Mouse (Mus musculus): Measurements from ENCODE around the gene Fut1.

The Fut1 gene

GRCm38 (mm10) chr7:45617042-45617695 lies at the start of gene Fut1:
Gene Fut1 (plus strand): TSS chr7:45617289.
- DNase-seq, result no peak

GRCm38 (mm10) chr7:45567780-45568516 lies 49.1 kb upstream of the Fut1 start:
- DNase-seq, result peak; percentile 77 to 81

DNA sequence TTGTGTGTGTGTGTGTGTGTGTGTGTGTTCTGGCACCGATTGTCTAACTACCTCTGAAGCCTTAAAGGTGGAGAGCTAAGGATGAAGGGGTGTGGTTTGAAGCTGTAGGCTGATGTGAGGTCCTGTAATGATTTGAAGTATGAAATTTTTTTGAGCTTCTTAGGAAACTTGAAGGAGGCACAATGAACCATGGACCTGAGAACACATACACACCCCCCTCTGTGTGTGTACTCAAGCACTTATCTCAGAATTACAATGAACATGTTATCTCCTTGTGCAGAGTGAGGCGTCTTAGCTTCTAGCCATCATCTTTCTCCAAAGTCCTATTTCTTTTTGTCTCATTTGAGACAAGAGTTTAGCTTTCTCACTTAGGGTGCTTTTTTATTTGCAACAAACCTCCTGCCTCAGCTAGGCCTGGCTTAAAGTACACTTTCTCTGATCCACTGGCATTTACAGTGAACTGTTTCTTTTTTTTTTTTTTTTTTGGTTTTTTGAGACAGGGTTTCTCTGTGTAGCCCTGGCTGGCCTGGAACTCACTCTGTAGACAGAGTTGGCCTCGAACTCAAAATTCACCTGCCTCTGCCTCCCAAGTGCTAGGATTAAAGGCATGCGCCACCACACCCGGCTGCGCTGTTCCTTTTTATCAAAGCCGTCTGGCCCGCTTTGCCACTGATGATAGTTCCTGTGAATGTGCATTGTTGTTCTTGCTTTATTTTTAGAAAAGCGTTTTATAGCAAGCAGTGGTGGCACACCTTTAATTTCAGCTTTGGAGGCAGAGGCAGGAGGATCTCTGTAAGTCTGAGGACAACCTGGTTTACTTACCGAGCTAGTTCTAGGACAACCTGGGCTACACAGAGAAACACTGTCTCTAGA lies 48.3 kb upstream of the Fut1 start:
- no peak for DNase-seq

DNA sequence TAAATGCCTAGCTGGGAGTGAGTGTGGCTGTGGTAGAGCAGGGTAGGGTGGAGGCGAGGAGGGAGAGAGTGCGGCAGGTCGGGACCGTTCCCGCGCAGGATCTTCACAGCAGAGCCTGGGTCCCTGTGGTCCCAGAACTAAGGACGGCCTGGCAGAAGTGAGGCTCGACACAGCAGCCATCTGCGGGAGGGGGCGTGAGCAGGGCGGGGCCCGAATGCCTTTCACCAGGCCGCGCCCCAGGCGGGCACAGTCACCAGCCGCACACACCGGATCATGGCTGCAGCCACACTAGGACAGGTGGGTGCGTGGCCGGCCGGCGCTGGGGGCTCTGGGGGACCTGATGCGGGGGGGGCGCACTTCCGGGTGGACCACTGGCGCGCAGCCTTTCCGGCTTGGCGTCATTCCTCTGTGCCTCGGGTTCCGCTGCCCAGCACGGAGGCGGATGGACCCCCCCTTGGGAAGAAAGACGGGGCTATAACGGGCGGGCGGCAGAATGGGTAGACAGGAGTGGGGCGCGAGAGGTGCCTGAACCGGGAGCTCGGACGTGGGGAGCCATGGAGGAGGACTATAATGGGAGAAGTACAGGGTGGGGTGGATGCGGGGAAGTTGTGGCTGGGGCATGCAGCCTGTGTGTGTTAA lies 46.9 kb upstream of the Fut1 start, which contains the start of gene Bcat2:
Gene Bcat2 (plus strand): TSS at position 51 of the 639 bp plus-strand sequence.
- DNase-seq, result peak; percentile 63 to 74

GRCm38 (mm10) chr7:45571966-45572365 lies 45.1 kb upstream of the Fut1 start:
- DNase-seq, result no peak

DNA sequence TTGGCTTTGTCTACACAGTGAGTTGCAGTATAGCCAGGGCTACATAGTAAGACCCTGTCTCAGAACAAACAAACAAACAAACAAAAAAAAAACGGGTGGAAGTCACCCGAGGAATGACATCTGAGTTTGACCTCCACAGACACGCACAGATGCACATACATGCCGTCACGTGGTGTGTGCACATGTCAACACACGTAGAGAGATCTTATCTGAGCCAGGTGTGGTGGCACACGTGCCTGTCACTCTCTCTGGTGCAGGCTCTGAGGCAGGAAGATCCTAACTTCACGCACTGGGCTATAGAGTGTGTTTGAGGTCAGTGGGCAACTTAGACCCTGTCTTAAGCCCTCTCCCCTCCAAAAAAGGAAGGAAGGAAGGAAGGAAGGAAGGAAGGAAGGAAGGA lies 43.1 kb upstream of the Fut1 start:
- DNase-seq, result no peak

DNA sequence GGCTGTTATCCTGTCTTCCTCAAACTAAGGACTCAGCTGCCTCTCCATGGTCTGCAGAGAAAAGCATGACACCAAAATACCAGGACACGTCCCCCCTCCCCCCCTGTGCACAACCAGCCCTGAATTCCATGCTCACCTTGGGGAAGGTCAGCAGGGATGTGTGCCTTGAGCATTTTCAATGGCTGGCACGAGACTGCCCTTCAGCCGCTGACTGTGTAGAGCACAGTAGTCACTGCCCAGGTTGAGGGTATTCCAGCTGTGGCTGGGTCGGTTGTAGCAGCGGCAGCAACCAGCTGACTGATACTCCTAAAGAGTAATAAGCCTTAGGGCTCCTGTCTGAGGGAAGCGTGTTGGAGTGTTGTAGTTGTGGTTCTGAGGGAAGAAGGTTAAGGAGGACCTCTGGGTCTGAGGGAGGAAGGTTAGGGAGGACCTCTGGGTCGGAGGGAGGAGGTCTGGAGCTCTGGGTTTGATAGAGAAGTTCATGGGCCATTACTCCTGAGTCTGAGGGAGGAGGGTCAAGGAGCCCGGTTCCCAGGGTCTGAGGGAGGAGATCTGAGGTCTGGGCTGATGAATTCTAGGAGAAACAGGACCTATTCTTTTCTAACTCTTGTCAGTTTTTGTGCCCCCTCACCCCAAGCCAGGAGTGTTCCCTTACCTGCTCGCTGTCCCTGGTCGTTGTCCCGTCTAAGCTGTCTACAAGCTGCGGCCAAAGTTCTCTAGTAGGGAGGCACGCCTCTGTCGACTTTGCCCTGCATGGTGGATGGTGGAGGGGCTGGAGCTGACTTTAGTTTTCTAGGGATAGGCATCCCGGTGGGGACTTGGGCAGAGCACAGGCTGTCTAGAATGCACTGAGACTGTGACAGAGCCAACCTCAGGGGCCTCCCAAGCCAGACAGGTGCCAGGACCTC lies 42.4 kb upstream of the Fut1 start:
- DNase-seq, result no peak

- DNase-seq, result no peak
These were observed 31.2 kb upstream of the Fut1 start for GRCm38 (mm10) chr7:45585923-45586322.

DNA sequence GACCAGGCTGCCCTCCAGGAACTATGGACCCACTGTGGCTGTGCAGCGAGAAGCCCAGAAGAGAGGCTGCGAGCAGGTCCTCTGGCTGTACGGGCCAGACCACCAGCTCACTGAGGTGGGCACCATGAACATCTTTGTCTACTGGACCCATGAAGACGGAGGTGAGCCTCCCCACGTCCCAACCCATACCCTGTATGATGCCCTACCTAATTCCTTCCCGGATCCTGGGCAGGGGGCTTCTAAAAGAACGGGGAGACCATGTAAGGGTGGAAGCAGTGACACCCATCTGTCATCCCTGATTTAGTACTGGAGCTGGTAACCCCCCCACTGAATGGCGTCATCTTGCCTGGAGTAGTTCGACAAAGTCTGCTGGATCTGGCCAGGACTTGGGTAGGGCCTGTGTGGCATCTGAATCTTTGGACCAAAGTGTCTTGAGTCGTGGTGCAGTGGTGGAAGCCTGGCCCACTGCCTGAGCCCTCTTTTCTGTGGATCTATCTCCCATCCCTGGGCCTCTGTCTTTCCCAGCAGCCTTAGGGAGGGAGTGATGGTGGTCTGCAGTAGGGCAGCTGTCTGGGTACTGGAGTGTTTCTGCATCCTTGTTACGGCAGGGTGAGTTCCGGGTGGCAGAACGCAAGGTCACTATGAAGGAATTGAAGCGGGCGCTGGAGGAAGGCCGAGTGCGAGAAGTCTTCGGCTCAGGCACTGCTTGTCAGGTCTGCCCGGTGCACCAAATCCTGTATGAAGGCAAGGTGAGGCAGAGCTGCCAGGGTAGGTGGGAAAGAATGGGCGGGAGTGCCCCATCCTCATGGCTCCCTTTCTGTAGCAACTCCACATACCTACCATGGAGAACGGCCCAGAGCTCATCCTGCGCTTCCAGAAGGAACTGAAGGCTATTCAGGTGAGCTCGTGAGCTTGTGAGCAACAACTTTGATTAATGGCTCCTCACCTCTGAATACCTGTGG lies 29.2 kb upstream of the Fut1 start:
- DNase-seq, result no peak

DNA sequence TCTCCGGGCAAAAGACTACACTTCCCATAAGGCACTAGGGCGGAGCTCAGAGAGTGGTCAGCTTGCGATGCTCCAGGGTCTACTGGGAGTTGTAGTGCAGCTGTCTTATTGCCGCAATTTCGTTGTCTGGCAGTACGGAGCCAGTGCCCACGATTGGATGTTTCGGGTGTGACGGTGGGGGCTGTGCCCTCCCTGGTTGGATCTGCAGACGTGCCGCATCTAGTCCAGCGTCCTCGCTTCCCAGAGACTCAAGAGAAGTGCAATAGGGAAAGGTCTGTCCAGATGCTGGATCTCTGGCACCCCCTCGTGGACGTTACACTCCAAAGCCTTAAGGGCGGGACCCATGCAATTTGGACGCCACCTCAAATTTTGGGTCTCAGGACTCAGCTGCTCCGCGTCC lies 27.9 kb upstream of the Fut1 start:
- peak; percentile 71 to 86 for DNase-seq

GRCm38 (mm10) chr7:45589898-45590297 lies 27.2 kb upstream of the Fut1 start:
- no peak for DNase-seq

DNA sequence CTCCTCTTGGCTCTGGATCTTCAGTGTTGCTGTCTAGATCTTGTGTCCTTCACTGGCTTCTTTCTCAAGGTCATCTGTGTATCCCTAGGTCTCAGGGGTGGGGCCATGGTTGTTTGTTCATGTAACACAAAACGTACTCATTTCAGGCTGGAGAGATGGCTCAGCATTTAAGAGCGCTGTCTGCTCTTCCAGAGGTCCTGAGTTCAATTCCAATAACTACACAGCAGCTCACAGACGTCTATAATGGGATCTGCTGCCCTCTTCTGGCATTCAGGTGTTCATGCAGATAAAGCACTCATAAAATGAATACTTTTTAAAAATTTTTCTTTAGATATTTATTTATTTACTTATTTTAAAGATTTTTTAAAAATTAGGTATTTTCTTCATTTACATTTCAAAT lies 26.2 kb upstream of the Fut1 start:
- DNase-seq, result no peak

DNA sequence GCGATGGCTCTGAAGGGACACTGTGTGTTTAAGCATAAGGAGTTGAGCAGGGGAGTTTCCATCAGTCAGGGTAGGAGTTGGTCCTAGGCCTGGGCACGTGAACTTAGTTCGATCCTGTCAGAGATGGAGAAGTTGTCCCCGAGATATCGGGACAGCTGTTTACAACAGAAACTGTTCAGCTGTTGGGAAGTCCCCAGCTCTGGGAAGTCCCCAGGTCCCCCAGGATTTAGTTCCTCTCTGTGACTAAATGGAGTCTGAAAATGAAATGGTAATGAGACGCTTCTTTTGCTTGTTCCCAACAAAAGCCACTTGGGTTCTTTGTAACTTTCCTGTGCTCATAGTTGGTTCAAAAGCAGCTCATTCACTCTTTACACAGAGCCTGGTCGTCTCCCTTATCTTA lies 25.2 kb upstream of the Fut1 start:
- DNase-seq, result peak in 1 of 2 experiments; percentile 29

DNA sequence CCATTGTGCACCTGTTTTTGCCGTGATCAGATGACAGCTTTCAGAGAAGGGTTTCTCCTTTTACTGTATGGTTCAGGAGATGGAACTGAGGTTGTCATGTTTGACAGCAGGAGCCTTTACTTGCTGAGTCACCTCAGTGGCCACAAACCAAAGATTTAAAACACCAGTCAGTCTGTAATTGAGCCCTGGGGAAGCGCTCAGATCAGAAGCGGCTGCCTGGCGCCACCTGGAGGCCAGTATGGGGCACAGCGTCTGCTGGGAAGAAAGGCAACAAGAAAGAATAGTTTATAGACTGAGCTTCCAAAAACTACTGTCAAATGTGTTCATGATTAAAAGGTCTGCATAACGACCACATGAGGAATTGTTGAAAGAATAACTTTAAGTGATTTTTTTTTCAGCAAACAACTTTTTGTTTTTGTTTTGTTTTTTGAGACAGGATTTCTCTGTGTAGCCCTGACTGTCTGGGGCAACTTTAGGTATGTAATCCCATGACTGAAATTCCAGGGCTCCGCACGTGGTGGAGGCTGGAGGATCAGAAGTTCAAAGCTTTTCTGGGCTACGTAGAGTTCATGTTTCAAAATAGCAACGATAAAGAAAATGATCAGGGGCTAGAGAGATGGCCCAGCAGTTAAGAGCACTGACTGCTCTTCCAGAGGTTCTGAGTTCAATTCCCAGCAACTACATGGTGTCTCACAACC lies 23.8 kb upstream of the Fut1 start:
- peak; percentile 50 to 78 for DNase-seq

- no peak for DNase-seq
These were observed 21.9 kb upstream of the Fut1 start for GRCm38 (mm10) chr7:45595176-45595575.

DNA sequence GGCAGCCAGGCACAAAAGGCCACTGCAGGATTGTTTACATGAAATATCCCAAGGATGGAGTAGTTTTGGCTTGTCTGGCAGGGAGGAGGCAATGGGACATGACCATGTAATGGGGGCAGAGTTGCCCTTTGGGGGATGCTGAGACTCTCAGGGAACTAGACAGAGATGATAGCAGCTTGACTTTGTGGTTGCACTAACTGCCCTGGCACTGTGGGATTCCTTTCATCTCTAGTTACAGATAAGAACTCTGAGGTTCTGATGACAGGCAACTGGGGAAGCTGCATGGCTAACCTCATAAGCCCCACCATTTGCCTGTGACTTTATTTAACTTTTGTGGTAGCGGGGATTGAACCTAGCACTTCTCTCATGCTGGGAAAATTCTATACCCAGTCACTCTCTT lies 21.0 kb upstream of the Fut1 start:
- DNase-seq, result no peak

DNA sequence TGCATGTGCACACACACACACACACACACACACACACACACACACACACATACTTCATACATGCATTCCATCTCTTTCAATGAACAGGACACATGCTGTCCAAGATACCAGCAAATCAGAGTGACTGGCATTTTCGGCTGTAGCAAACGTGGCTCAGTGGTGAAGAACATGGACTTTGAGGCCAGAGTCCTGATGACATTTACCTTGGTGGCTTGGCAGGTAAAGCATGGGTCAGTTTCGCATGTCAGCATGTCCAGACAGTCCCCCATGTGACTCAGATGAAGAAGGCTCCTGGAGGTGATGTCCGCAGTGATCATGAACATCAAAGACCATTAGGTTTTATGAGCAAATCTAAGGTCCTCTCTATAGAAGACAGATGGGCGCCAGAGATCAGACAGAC lies 20.1 kb upstream of the Fut1 start:
- no peak for DNase-seq

- DNase-seq, result no peak
These were observed 19.6 kb upstream of the Fut1 start for GRCm38 (mm10) chr7:45597527-45597926.

DNA sequence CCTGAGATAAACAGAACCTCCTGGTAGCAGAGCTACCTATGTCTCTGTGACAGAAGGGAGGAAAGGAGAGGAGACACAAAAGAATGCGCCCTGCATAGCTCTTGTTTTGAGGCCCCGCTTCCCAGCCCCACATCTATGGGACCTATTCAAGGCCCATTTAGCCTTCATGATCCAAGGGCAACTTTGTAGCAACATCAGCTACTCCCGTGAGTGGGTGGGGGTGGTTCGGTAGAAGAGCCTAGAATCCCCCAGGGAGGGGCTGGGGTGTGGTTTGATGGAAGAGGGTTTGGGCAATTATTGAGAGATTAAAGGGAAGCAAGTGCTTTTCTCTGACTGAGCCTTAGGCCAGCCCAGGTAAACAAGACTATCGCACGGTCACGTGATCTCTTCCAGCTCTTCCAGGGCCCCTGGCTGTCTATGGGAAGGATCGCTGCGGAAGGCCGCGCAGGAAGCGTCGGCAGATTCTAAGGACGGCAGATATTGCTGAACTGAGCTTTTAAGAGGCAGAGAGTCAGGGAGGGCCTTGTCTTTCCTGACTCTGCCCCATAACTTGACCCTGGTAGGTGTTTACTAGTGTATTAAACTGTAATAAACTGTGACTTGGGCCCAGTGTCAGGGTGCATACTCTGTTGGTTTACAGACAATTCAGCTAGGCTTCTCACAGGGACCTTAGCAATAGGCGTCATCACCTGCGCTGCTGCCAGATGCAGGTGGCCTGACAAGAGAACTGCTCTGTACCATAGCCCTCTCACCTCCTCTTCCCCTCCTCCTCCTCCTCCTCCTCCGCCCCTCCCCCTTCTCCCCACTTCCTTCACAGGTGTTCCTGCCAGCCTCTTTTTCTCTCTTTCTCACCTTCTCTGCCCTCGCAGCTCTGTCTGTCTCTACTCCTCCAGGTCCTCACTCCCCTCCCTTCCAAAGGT lies 17.9 kb upstream of the Fut1 start:
- no peak for DNase-seq

All from spleen, adult 18-20 months (tissue).